Mouse (Mus musculus): ENCODE results near the gene Cox17. TPM values are rescaled to one million over a fixed set of nuclear protein-coding genes. Genes with fewer than 3 reads are reported as not detected.

Gene Cox17
- polyA plus RNA-seq, 1 experiment = not detected

DNA sequence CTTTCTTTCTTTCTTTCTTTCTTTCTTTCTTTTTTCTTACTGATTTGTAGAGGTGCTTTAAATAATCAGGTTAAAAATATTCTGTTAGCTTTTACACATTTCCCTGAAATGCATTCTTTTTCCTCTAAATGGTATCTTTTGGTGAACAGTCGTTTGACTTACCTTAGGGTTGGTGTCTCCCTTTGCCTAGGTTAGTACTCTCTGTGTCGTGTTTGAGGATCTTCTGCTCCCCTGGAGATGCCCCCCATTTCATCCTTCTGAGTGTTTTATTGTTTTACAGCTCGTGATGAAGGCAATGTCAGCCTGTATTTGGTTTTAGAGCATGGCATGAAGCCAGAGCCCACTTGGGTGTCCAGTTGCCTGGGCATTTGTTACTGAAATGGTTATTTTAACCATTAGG, 32.7 kb downstream of the Cox17 start:
- Histone ChIP-seq H3K27ac (ENCODE audit: insufficient read depth, low read depth, low read length) (no peak overlapping the region), H3K4me3 (ENCODE audit: insufficient read depth, low read depth, low read length) (no peak overlapping the region), H3K4me1 (ENCODE audit: control insufficient read depth, insufficient read depth, low read length) (peaks cover 8% of the 10 kb centered on the region; the same call in 1 of the 2 replicates)
- TF ChIP-seq CTCF (IDR thresholded peaks at IDR 0.05; ENCODE audit: insufficient read depth, low read depth, low read length) (no peak), POLR2A (IDR thresholded peaks at IDR 0.05; ENCODE audit: insufficient read depth, low read depth, low read length) (no peak)
- WGBS = 65% methylated on average over 3 of the region's 3 CpGs

- Histone ChIP-seq H3K4me1 (ENCODE audit: control insufficient read depth, insufficient read depth, low read length) (peaks cover 8% of the 10 kb centered on the region; the same call in 1 of the 2 replicates), H3K27ac (ENCODE audit: insufficient read depth, low read depth, low read length) (no peak overlapping the region), H3K4me3 (ENCODE audit: insufficient read depth, low read depth, low read length) (no peak overlapping the region)
- TF ChIP-seq CTCF (IDR thresholded peaks at IDR 0.05; ENCODE audit: insufficient read depth, low read depth, low read length) (no peak), POLR2A (IDR thresholded peaks at IDR 0.05; ENCODE audit: insufficient read depth, low read depth, low read length) (no peak)
- WGBS = 94% methylated on average over 3 of the region's 3 CpGs
These were observed 33.1 kb downstream of the Cox17 start for GRCm38 (mm10) chr16:38379926-38380325.

- TF ChIP-seq CTCF (IDR thresholded peaks at IDR 0.05; ENCODE audit: insufficient read depth, low read depth, low read length) (no peak), POLR2A (IDR thresholded peaks at IDR 0.05; ENCODE audit: insufficient read depth, low read depth, low read length) (no peak)
- 85% methylated on average over 2 of the region's 2 CpGs for WGBS
- Histone ChIP-seq H3K4me3 (ENCODE audit: insufficient read depth, low read depth, low read length) (no peak overlapping the region), H3K4me1 (ENCODE audit: control insufficient read depth, insufficient read depth, low read length) (no peaks in the 10 kb centered on the region), H3K27ac (ENCODE audit: insufficient read depth, low read depth, low read length) (no peak overlapping the region)
These were observed 36.9 kb downstream of the Cox17 start for GRCm38 (mm10) chr16:38383683-38384082.

DNA sequence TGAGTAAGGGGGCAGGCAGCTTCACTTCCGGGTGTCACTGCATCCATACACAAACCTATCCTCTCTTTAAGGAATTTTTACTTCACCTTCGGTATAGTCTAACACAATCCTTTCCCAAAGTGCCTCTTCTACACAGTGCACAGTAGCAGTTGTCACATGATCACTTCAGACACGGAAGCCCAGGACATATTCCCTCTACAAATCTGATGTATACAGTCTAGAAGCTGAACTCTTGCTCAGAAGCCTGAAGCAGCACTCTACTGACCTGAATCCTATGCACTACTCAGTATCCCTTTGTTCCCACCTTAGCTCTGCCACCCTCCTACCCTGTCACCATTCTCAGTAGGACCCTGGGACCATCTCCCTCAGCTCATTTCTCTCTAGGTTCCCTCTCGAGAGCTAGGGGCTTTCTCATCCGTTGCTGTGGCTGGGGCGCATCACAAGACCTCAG, 38.4 kb downstream of the Cox17 start:
- H3K4me3 ChIP-seq (ENCODE audit: insufficient read depth, low read depth, low read length) = no peak overlapping the region
- no peak overlapping the region for H3K27ac ChIP-seq (ENCODE audit: insufficient read depth, low read depth, low read length)
- TF ChIP-seq POLR2A (IDR thresholded peaks at IDR 0.05; ENCODE audit: insufficient read depth, low read depth, low read length) (no peak), CTCF (IDR thresholded peaks at IDR 0.05; ENCODE audit: insufficient read depth, low read depth, low read length) (no peak)
- 91% methylated on average over 6 of the region's 6 CpGs for WGBS
- H3K4me1 ChIP-seq (ENCODE audit: control insufficient read depth, insufficient read depth, low read length) = peaks cover 3% of the 10 kb centered on the region; the same call in 1 of the 2 replicates

DNA sequence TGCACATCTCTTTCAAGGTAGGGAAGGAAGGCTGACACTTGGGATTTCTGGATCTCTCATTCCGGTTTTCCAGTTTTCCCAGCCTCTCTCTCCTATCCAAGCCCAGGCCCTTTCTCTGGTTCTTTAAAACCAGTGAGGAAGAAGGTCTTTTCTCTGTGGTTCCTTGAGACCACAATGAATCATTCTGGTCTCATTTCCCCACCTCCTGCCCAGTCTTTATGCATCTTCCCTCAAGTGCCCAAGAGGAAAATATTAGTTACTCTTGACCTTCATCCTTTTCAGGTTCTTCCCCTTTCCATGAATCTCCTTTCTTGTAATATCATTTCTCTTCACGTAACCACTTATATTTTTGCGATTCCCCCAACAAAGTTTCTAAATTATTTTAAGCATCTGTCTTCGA, 38.9 kb downstream of the Cox17 start:
- Histone ChIP-seq H3K4me3 (ENCODE audit: insufficient read depth, low read depth, low read length) (no peak overlapping the region), H3K4me1 (ENCODE audit: control insufficient read depth, insufficient read depth, low read length) (peaks cover 3% of the 10 kb centered on the region; the same call in 1 of the 2 replicates), H3K27ac (ENCODE audit: insufficient read depth, low read depth, low read length) (no peak overlapping the region)
- TF ChIP-seq POLR2A (IDR thresholded peaks at IDR 0.05; ENCODE audit: insufficient read depth, low read depth, low read length) (no peak), CTCF (IDR thresholded peaks at IDR 0.05; ENCODE audit: insufficient read depth, low read depth, low read length) (no peak)
- 93% methylated on average over 4 of the region's 4 CpGs for WGBS

- H3K27ac ChIP-seq (ENCODE audit: insufficient read depth, low read depth, low read length) = no peak overlapping the region
- TF ChIP-seq CTCF (IDR thresholded peaks at IDR 0.05; ENCODE audit: insufficient read depth, low read depth, low read length) (no peak), POLR2A (IDR thresholded peaks at IDR 0.05; ENCODE audit: insufficient read depth, low read depth, low read length) (no peak)
- no peak overlapping the region for H3K4me3 ChIP-seq (ENCODE audit: insufficient read depth, low read depth, low read length)
- H3K4me1 ChIP-seq (ENCODE audit: control insufficient read depth, insufficient read depth, low read length) = peaks cover 6% of the 10 kb centered on the region
- 94% methylated on average over 6 of the region's 6 CpGs for WGBS
These were observed 40.6 kb downstream of the Cox17 start for GRCm38 (mm10) chr16:38387389-38387788.

DNA sequence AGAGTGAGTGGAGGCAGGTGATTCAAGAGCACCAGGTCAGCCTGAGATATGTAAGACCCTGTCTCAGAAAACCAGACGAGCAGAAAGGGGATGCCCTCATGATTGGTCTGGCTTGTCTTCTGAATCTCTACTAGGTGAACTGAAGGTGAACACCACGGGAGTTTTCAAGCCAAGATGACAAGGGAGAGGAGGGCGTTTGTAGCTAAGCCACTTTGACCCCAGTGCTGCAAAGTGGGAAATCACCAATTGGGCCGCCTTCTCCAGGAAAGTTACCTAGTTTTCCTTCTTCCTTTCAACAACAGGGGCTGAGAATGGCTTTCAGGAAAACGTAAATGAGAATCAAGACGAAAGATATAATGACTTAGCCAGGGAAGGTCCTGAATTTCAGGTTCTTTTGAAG, 42.0 kb downstream of the Cox17 start:
- 83% methylated on average over 6 of the region's 6 CpGs for WGBS
- Histone ChIP-seq H3K4me1 (ENCODE audit: control insufficient read depth, insufficient read depth, low read length) (peaks cover 10% of the 10 kb centered on the region), H3K27ac (ENCODE audit: insufficient read depth, low read depth, low read length) (no peak overlapping the region), H3K4me3 (ENCODE audit: insufficient read depth, low read depth, low read length) (no peak overlapping the region)
- TF ChIP-seq POLR2A (IDR thresholded peaks at IDR 0.05; ENCODE audit: insufficient read depth, low read depth, low read length) (no peak), CTCF (IDR thresholded peaks at IDR 0.05; ENCODE audit: insufficient read depth, low read depth, low read length) (no peak)

DNA sequence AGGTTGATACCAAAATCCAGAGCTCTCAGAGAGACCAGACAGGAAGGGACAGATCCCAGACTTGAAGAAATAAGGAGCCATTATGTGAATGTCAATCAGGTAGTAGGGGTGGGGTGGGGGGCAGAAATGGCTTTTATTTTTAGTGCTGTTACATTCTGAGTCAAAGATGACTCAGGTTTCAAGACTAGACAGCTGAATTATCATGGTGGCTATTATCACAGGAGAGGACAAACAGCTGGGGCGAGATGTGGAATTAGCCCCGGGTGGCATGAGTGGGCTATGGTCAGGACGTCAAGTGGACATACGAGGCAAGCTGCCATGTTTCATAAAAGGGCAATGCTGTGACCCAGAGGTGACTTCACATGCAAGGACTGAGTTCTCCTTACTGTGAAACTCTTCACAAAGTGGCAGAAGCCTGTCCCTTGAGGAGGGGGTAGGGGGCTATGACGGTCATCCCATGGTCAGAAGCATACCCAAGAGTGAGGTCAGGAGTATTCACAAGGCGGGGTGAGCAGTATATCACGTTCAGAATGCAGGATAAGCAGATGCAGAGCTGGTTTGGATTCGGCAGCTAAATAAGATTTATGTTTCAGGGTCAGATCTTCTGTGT, 42.6 kb downstream of the Cox17 start:
- Histone ChIP-seq H3K27ac (ENCODE audit: insufficient read depth, low read depth, low read length) (no peak overlapping the region), H3K4me3 (ENCODE audit: insufficient read depth, low read depth, low read length) (no peak overlapping the region), H3K4me1 (ENCODE audit: control insufficient read depth, insufficient read depth, low read length) (peaks cover 10% of the 10 kb centered on the region)
- no peak for TF ChIP-seq POLR2A (IDR thresholded peaks at IDR 0.05; ENCODE audit: insufficient read depth, low read depth, low read length)
- no peak for TF ChIP-seq CTCF (IDR thresholded peaks at IDR 0.05; ENCODE audit: insufficient read depth, low read depth, low read length)
- WGBS = 62% methylated on average over 8 of the region's 8 CpGs

DNA sequence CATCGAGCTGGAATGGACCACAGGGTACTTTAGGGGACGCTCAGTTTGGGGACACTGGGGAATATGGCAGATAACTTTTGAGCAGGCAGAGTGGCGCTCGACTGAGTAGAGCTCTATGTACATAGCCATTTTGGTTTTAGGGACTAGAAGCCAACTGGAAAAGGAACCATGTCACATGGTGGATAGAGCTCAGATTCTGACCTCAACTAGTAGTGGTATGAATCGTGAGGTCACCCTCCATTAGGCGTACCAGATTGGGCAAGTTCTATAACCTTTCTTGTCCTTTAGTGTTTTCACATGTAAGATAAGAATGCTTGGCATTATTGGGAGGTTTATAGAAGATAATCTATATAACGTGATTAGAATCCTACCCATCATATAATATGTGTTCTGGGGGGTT, 43.5 kb downstream of the Cox17 start:
- 92% methylated on average over 7 of the region's 7 CpGs for WGBS
- TF ChIP-seq CTCF (IDR thresholded peaks at IDR 0.05; ENCODE audit: insufficient read depth, low read depth, low read length) = no peak
- no peak for TF ChIP-seq POLR2A (IDR thresholded peaks at IDR 0.05; ENCODE audit: insufficient read depth, low read depth, low read length)
- H3K4me3 ChIP-seq (ENCODE audit: insufficient read depth, low read depth, low read length) = no peak overlapping the region
- H3K4me1 ChIP-seq (ENCODE audit: control insufficient read depth, insufficient read depth, low read length) = peaks cover 10% of the 10 kb centered on the region
- no peak overlapping the region for H3K27ac ChIP-seq (ENCODE audit: insufficient read depth, low read depth, low read length)
